Mouse (Mus musculus) C2C12 (cell line): ENCODE measurements at regions not wholly inside any gene's neighbourhood (a gene's known extent, or its start where the extent isn't known, plus 50 kb on each side); places are given as distances from the start of the nearest gene placed in this dataset.

Experiments used
- CTCF ChIP-seq: IDR thresholded peaks from one replicate; pipeline ENCODE4 v1.5.1; 2011; ENCODE audit not compliant: control insufficient read depth, insufficient read depth, insufficient read length
- MAX ChIP-seq: IDR thresholded peaks from one replicate; pipeline ENCODE4 v1.6.1; 2011; ENCODE audit warnings: mild to moderate bottlenecking, control low read depth
- USF1 ChIP-seq: IDR thresholded peaks from one replicate; pipeline ENCODE4 v1.6.1; 2011; ENCODE audit warnings: low read depth, mild to moderate bottlenecking, control low read depth, moderate library complexity

- TF ChIP-seq CTCF = no peak
- no peak for TF ChIP-seq USF1
- TF ChIP-seq MAX = no peak
Observed at GRCm38 (mm10) chr9:87383513-87383912, 128.2 kb upstream of the Cep162 start.
